Mouse (Mus musculus) ES-Bruce4 (cell line): ENCODE results near the gene Grap. TPM values are rescaled to one million over a fixed set of nuclear protein-coding genes. Genes with fewer than 3 reads are reported as not detected.

ENCODE experiments used
- H3K27ac ChIP-seq: 2 replicates; pipeline ENCODE4 v1.5.1; 2012; ENCODE audit warnings: low read length, inconsistent platforms; ENCODE audit not compliant: insufficient read depth
- H3K27me3 ChIP-seq: 2 replicates; pipeline ENCODE4 v1.6.1; 2012; ENCODE audit warnings: mild to moderate bottlenecking, low read length, inconsistent platforms; ENCODE audit not compliant: control insufficient read depth, poor library complexity, insufficient read depth, severe bottlenecking
- H3K36me3 ChIP-seq: 2 replicates; pipeline ENCODE4 v1.6.1; 2012; ENCODE audit warnings: inconsistent platforms, mild to moderate bottlenecking, low read length, moderate library complexity; ENCODE audit not compliant: control insufficient read depth, poor library complexity, insufficient read depth, severe bottlenecking
- H3K4me1 ChIP-seq: one replicate; pipeline ENCODE4 v1.8.1; 2011; ENCODE audit warnings: low read length; ENCODE audit not compliant: control insufficient read depth, insufficient read depth
- H3K4me3 ChIP-seq: 2 replicates; pipeline ENCODE4 v1.5.1; 2011; ENCODE audit warnings: low read depth, mild to moderate bottlenecking, low read length
- H3K9ac ChIP-seq: 2 replicates; pipeline ENCODE4 v1.6.1; 2012; ENCODE audit warnings: low read depth, mild to moderate bottlenecking, inconsistent platforms; ENCODE audit not compliant: poor library complexity, severe bottlenecking
- H3K9me3 ChIP-seq: replicated peaks from 2 replicates; pipeline ENCODE4 v1.6.1; 2012; ENCODE audit warnings: mild to moderate bottlenecking, low read length, inconsistent platforms; ENCODE audit not compliant: control insufficient read depth, poor library complexity, insufficient read depth, severe bottlenecking
- CTCF ChIP-seq: IDR thresholded peaks from one replicate; pipeline ENCODE4 v1.8.1; 2011; ENCODE audit warnings: low read depth, low read length
- EP300 ChIP-seq: IDR thresholded peaks from 2 replicates; pipeline ENCODE4 v1.6.1; 2011; ENCODE audit warnings: low read depth, low read length; ENCODE audit not compliant: insufficient read depth
- POLR2A ChIP-seq: IDR thresholded peaks from one replicate; pipeline ENCODE4 v1.8.1; 2011; ENCODE audit warnings: low read length; ENCODE audit not compliant: insufficient read depth
- polyA plus RNA-seq: library from polyadenylated mRNA; stranded (reverse); fragments of >200 nt; gene quantifications from 2 replicates; pipeline ENCODE4 v1.2.4, GENCODE M21; 2011; ENCODE audit warnings: low read depth; ENCODE audit not compliant: missing spikeins, insufficient read depth, insufficient read length

The Grap gene
- polyA plus RNA-seq, 1 experiment, result not detected

GRCm38 (mm10) chr11:61673686-61674085 is 20.6 kb downstream of the Grap start:
- Histone ChIP-seq H3K27ac (no peak overlapping the region), H3K9ac (no peak overlapping the region), H3K4me3 (no peak overlapping the region), H3K4me1 (peaks cover 9% of the 10 kb centered on the region), H3K27me3 (no peaks in the 10 kb centered on the region), H3K36me3 (no peaks in the 10 kb centered on the region), H3K9me3 (no peaks in the 10 kb centered on the region)
- TF ChIP-seq CTCF, result peak; percentile 68
- TF ChIP-seq EP300, result no peak

- Histone ChIP-seq H3K9ac (no peak overlapping the region), H3K4me1 (peaks cover 9% of the 10 kb centered on the region), H3K9me3 (no peaks in the 10 kb centered on the region), H3K36me3 (no peaks in the 10 kb centered on the region), H3K4me3 (no peak overlapping the region), H3K27me3 (no peaks in the 10 kb centered on the region), H3K27ac (no peak overlapping the region)
- TF ChIP-seq POLR2A (no peak), EP300 (no peak)
Observed at GRCm38 (mm10) chr11:61674151-61674838, 21.2 kb downstream of the Grap start.

- Histone ChIP-seq H3K27ac (peak overlapping the region; percentile 19; the same call in 1 of the 2 replicates), H3K4me1 (peaks cover 9% of the 10 kb centered on the region), H3K9ac (peak overlapping the region; percentile 49), H3K4me3 (no peak overlapping the region), H3K36me3 (no peaks in the 10 kb centered on the region), H3K27me3 (no peaks in the 10 kb centered on the region), H3K9me3 (no peaks in the 10 kb centered on the region)
- TF ChIP-seq CTCF (peak; percentile 54), EP300 (peak; percentile 57; the same call in 1 of the 2 replicates), POLR2A (no peak)
Observed at GRCm38 (mm10) chr11:61674839-61675159, 21.7 kb downstream of the Grap start.

GRCm38 (mm10) chr11:61675332-61675731 is 22.3 kb downstream of the Grap start:
- Histone ChIP-seq H3K27ac (peak overlapping the region; percentile 30), H3K36me3 (no peaks in the 10 kb centered on the region), H3K4me1 (peaks cover 9% of the 10 kb centered on the region), H3K4me3 (no peak overlapping the region), H3K9me3 (no peaks in the 10 kb centered on the region), H3K27me3 (no peaks in the 10 kb centered on the region), H3K9ac (peak overlapping the region; percentile 49)
- TF ChIP-seq EP300, result no peak
- no peak for TF ChIP-seq CTCF
- TF ChIP-seq POLR2A, result no peak

- no peak for TF ChIP-seq EP300
- TF ChIP-seq CTCF, result no peak
- TF ChIP-seq POLR2A, result no peak
- Histone ChIP-seq H3K27me3 (no peaks in the 10 kb centered on the region), H3K4me1 (peaks cover 9% of the 10 kb centered on the region), H3K4me3 (no peak overlapping the region), H3K9me3 (no peaks in the 10 kb centered on the region), H3K27ac (no peak overlapping the region), H3K9ac (0 out of 2 replicates have a peak overlapping the region, but pooled peaks have one; percentile 49), H3K36me3 (no peaks in the 10 kb centered on the region)
Observed at GRCm38 (mm10) chr11:61676216-61676854, 23.3 kb downstream of the Grap start.

GRCm38 (mm10) chr11:61677709-61678108 is 24.6 kb downstream of the Grap start:
- Histone ChIP-seq H3K27ac (no peak overlapping the region), H3K4me1 (peaks cover 9% of the 10 kb centered on the region), H3K27me3 (no peaks in the 10 kb centered on the region), H3K4me3 (no peak overlapping the region), H3K9me3 (no peaks in the 10 kb centered on the region), H3K36me3 (no peaks in the 10 kb centered on the region), H3K9ac (no peak overlapping the region)
- no peak for TF ChIP-seq CTCF
- no peak for TF ChIP-seq POLR2A
- TF ChIP-seq EP300, result no peak
